Mouse (Mus musculus): ENCODE measurements around the gene Rnf26. TPM values are rescaled to one million over a fixed set of nuclear protein-coding genes. Genes with fewer than 3 reads are reported as not detected.
A peak's percentile ranks its signal among the peaks of the same experiment; 100 is the strongest.

Rnf26 gene
- total RNA-seq, 2 experiments from 2014 or later = 30.3 to 33.0 TPM

DNA sequence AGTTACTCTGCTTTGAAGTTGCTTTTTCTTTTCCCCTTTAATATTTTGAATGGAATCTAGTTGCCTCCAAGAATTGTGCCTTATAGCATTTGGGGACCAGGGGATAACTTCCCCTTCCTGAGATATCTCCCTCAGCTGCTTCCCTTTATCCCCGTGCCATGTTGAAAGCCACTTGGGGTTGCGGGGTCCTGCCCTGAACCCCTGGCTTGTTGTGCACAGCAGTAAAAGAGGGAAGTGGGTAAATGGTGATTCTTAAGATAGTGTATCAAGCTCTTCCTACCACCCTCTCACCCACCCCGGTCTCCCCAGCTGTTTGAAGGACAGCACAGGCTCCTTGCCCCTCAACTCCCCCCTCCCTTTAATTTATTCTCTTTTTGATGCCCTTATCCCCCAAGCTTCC lies 18.6 kb downstream of the Rnf26 start:
- DNase-seq (ENCODE audit: extremely low spot score in 1 of 2, low spot score in 1 of 2) = no peak

DNA sequence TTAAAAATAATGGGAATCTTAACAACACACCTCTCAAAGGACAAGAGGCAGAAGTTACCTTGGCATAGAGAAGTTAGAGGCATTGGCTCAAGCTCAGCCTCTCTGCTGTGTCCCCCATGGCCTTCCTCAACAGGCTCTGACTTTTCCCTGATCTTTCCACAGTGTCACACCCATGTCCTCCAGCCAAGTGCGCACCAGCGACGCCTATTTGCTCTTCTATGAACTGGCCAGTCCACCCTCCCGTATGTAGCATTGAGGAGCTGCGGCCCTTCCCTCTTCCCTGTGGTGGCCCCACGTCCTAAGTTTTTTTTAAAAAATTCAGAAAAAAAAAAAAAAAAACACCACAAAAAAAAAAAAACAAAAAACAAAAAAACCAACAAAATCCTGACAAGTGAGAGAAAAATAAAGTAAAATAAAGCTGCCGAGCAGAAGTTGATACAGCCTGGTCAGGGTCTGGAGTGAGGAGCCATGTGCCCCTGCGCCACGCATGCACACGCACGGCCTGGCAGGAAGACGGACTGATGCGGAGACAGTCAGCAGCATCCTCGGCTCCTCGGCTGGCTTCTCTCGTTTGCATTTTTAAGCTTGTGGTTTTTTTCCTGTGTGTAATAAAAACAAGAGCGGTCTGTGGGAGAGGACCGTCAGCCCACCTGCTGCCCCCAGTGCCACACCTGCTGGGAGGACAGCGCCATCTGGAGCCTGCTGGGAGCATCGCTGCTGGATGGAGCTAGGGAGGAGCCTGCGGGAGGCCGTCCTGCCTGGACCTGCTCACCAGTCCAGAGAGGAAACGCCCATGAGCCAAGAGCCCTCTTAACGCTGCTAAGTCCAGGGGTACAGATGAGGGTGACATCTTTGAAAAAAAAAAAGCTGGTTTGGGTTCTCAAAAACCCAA lies 19.5 kb downstream of the Rnf26 start:
- DNase-seq (ENCODE audit: extremely low spot score in 1 of 2, low spot score in 1 of 2) = peak; percentile 68 to 84

DNA sequence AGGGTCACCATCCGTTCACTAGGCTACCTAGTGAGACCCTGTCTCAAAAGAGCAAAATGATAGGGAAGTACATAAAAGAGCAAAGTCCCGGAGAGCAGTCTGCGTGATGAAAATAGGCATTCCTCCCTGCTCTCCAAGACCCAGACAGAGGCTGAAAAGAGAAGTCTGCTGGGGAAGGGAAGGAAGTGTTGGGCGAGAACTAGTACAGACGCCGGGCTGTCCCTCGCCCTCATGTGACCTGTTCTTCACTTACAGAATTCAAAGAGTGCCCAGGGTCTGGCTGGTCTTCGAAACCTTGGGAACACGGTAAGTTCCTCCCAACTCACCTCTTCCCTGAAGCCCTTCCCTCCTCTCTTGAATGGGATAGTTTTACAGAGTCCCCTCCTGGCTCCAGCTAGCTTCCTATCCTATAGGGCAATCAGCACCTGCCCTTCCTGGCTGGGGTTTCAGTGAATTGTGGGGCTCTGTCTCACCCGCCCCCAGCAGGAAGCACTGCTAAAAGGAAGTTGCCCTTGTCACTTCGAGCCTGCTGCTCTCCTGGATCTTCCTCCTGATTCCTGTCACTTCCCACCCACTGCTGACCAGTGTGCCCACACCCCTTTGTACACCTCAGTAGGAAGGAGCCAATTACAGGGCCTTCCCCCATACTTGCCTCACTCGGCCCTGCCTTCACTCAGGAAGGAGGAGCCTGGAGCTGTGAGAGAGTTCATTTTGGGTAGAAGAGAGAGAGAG lies 24.3 kb downstream of the Rnf26 start:
- no peak for DNase-seq (ENCODE audit: extremely low spot score in 1 of 2, low spot score in 1 of 2)

DNA sequence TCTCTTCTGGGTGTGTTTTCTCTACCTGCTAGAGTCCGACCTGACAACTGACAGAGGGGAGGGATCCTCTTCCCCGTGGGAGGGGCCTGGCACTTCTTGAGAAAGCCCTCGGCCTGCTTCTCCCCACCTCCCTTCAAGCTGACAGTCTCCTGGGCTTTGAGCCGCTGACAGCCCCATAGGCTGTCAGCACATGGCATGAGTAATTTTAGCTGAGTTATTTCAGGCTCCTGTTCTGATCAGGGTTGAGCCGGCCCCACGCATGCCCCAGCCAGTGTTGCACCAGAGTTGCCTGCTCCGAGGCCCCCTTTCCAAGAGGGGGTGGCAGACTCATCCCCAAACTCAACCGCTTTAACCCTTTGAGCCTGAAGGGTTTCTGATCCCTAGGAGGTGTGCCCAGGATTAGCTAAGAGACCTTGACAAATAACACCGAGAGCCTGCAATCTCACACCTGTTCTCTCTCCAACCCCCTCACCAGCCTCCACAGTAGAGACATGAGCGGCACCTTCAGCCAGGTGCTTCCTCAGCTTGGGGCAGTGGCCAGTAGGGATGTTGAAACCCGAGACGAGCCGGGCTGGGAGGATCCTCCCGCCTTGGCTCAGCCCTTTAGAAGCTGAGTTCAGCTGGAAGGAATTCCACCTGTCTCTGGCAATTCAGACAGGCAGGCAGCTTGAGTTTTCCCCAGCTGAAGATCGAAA lies 25.4 kb downstream of the Rnf26 start:
- DNase-seq (ENCODE audit: extremely low spot score in 1 of 2, low spot score in 1 of 2) = no peak

DNA sequence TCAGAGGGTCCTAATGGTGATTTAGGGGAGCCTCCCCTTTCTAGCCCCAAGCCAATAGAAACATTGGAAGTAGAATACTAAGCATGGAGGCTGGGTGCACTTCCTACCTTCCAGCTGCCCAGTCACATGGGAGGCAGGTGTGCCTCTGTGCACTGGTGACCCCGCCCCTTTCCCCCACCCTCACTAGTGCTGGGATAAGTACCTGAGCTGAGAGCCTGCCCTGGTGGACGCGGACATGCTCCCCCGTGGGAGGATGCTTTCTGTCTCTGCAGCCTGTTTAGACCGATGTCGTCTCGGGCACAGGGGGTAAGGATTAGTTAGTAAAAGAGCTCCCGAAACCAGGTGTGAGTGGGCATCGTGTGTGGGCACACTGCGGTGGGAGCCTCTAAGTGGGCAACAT lies 26.4 kb downstream of the Rnf26 start:
- no peak for DNase-seq (ENCODE audit: extremely low spot score in 1 of 2, low spot score in 1 of 2)

DNA sequence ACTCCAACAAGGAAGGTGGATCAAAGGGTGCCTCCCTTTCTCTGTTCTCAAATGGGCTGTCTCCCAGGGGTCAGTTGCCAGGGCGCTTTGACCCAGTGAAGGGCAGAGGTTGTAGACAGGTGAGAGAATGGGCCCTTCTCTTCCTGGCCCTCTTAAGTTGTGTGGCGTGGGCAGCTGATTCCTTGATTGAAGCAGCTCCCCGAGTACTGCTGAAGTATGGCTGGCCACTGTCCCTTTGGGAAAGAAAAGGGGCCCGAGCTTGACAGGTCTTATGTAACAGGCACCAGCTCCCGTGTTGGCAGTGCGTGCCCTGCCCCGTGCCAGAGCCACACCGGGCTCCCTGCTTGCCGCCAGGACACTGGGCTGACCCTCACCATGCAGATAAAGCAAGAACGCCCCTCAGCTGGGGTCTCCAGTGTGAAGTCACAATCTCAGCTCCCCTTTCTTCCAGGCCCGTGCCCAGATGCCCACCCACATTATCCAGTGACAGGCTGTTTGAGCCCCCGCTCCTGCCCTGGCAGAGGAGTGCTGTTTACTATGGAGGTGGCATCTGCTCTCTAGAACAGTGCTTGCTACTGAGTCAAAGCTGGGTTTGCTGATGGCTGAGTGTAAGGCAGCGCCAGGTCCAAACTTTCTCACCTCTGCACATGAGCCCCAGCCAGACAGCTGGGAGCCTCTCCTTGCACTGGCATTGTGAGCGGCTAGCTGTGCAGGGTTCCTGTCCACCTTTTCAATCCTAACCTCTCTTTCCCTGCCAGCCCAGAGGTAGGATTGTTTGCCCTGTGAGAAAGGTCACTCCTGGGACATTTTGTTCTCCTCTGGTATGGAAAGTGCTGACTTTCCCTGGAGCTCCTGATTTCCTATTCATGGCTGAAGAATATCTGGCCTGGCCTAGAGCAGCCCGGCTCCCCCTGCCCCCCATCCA lies 27.3 kb downstream of the Rnf26 start:
- DNase-seq (ENCODE audit: extremely low spot score in 1 of 2, low spot score in 1 of 2) = peak in 1 of 2 experiments; percentile 63

DNA sequence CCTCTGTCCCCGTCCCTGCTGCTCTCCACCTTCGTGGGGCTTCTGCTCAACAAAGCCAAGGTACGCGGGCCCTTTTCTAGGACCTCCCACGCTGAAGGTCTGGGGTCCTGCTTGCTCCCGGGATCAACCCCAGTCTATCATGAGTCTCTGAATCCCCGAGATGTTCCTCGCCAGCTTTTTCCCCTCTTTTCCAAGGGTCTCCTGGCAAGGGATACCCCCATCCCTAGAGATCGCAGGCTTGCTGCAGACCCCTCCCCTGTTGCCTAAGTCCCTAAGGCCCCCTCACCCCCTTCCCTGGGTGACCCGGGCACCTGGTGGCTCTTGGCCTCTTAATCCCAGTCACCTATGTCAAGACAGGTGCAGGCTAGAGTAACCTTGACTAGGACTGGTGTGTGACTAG lies 28.0 kb downstream of the Rnf26 start:
- no peak for DNase-seq (ENCODE audit: extremely low spot score in 1 of 2, low spot score in 1 of 2)

DNA sequence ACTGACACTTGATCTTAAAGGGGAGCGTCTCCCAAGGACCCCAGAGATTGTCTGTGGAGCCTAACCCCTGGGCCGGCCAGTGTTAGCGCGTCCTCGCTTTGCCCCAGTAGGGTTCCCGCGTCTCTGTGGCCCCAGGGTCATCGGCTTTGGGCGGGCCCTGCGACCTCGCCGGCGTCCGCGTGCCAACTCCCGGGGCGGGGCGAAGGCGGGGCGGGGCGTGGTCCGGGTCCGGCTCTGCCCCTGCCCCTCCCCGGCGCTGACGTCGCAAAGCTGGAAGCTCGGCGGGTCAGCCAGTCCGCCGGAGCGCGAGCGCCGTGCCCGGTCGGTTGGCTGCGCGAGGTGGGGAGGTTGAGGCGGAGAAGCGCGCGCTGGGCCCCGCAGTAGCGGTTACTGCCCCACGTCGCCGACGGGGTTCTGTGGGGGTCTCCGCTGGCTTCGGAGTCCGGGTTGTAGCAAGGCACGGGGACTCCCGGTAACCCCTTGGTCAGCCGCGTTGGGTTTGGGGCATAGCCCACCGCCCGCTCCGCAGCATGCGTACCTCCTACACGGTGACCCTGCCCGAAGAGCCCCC lies 28.6 kb downstream of the Rnf26 start:
- DNase-seq (ENCODE audit: extremely low spot score in 1 of 2, low spot score in 1 of 2) = peak; percentile 81 to 90

DNA sequence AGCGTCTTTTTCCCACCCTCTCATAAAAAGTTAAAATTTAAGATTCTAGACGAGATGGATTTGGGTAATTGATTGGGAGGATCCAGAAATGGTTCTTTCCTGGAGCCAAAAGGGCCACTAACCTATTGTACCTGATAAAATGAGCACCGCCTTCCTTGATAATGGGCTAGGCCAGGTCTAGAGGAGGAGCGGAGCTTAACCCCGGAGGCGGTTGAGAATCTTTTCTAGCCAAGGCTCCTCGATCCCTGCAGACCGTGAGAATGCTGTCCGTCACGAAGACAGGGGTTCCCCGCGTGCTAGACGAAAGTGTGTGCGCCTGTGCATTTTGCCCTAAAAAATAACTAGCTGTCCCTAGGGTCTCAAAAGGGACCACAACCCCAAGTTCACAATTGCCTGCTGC lies 29.1 kb downstream of the Rnf26 start:
- no peak for DNase-seq (ENCODE audit: extremely low spot score in 1 of 2, low spot score in 1 of 2)

DNA sequence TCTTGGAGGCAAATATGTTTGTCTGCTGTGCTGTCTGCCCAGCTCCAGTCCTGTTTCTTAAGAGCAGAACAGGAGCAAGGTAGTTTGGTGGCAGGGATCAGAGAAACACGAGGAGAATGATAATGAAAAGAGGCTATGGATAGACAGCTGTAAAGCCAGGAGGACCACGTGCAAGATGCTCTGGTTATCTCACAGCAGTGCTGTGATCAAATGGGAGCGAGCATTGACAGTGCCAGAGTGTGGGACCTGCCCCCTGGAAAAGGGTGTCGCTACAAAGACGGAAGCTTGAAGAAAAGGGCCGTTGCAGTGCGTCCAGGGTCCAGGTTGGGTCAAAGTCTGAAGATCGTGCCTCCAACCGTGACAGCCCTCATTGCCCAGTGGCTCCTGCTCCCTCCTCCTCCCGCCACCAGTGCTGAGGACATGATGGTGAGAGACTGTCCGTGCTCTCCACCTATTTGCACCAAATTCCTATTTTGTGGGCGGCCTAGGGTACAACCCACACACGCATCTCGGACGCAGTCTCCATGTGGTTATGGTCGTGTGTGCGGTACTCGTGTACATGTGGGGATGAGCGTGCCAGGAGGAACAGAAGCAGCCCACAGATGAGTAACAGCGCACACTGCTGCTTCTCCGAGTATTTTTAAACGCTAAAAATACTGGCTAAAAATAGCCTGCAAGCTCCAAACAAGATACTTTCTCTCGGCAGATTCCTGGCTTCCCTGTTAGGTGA lies 29.8 kb downstream of the Rnf26 start:
- DNase-seq (ENCODE audit: extremely low spot score in 1 of 2, low spot score in 1 of 2) = peak in 1 of 2 experiments; percentile 40

DNA sequence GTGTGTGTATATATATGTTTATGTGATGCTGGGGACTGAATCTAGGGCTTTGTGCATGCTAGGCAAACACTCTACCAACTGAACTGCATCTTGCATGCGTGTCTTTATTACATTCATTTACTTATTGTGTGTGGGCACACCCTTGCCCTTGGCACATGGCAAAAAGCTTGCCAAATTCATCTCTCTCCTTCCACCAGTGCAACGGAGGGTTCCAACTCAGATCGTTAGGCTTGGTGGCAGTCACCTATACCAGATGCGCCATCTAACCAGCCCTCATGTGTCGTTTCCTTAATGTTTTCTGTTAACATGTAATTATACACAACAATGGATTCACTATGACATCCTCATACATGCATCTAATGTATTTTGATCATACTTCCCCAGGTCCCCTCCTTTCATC lies 31.1 kb downstream of the Rnf26 start:
- no peak for DNase-seq (ENCODE audit: extremely low spot score in 1 of 2, low spot score in 1 of 2)

DNA sequence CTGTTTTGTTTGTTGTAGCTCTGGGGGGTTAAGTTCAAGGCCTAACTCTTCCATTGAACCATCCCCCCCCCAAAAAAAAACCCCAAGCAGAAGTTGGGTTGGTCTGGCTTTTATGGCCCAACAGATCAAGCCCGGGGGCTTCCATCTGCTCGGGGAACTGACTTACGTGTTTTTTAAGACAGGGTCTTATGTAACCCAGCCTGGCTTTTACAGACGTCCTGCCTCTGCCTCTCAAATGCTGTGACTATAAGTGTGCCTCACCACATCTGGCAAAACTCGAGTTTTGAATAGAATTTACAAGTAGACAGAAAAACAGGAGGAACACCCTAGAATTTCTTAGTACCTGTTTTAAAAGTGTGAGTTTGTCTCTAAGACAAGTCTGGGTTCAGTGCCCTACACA lies 31.7 kb downstream of the Rnf26 start:
- no peak for DNase-seq (ENCODE audit: extremely low spot score in 1 of 2, low spot score in 1 of 2)

DNA sequence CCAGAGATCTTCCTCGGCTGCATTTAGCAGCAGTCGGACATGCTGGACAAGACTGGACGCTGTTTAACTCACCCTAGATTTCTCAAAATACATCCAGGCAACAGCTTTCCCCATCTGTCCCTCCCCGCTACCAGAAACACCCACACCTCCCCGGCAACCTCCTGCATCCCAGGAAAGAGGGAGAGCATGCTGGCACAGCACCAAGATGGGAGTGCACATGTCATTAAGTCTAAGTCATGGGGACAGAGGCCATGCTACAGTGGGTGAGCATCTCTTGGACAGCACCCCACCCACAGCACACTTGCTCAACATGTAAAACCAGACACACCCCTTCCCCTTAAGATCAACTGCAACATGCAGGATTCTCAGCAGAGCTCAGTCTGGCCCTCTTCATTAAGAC lies 32.4 kb downstream of the Rnf26 start:
- DNase-seq (ENCODE audit: extremely low spot score in 1 of 2, low spot score in 1 of 2) = no peak

DNA sequence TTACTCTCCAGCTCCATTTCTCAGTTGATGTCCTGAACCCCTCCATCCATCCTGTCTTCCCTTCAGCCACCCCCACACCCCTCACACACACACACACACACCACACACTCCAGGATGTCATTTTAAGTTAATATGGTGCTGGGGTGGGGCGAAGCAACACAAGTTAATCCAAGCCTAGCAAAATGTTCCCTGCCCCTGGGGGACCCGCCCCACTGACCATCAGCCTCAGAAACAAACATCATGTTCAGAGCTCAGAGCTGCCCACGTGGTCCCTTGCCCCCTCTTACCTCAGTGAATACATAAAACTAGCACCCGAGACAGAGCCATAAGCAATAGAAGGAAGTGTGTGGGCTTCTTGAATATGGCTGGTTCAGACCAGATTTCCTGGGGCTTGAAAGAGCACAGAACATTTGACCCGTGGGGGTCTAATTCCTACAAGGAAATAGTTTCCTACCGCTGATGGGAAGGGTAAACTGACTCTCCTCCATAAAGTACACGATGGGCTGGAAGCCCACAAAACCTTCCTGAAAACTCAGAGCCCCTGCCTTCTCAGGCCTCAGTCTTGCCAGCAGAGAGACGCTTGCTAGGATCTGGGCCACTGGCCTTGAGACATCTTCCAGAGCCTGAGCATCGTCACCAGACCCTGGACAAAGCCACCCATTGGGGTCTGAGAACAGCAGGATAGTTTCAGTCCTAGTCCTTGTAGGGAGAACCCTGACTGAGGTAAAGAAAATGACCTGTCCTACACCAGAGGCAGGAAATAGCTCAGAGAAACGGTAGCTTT lies 33.1 kb downstream of the Rnf26 start:
- DNase-seq (ENCODE audit: extremely low spot score in 1 of 2, low spot score in 1 of 2) = no peak

DNA sequence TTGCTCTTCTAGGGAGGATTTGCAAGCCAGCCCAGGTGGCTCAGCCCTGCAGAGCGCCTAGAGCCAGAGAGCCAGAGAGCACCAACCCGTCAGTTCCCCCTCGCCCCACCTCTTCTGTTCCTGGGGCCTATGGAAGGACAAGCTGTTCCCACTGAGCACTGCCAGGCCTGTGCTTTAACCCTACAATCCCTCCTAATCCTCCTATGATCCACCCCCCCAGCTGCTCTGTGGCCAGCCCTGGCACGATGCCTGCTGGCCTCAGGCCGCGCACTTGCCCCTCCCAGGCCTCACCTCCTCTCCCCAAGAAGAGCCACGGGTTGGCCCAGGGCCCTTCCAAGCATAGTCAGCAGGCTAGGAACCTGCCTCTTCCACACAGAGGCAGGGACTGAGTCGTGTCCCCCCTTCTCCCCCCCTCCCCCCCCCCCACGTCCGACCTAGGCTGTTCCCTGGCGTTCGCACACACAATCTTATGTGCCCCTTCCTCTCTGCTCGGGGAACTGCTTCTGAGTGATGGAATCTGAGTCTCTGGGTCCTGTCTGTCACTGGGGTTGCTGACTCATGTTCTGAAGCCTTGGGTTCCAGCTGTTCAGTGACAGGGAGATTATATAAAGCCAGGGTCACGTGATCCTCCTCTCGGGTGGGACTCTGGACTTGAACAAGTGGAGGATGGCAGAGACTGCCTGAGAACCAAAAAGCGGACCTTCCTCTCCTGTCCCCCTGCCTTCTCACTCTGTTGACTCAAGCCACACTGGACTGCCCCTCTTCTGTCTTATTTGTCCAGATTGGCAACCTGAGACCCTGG lies 34.2 kb downstream of the Rnf26 start:
- DNase-seq (ENCODE audit: extremely low spot score in 1 of 2, low spot score in 1 of 2) = peak in 1 of 2 experiments; percentile 17

DNA sequence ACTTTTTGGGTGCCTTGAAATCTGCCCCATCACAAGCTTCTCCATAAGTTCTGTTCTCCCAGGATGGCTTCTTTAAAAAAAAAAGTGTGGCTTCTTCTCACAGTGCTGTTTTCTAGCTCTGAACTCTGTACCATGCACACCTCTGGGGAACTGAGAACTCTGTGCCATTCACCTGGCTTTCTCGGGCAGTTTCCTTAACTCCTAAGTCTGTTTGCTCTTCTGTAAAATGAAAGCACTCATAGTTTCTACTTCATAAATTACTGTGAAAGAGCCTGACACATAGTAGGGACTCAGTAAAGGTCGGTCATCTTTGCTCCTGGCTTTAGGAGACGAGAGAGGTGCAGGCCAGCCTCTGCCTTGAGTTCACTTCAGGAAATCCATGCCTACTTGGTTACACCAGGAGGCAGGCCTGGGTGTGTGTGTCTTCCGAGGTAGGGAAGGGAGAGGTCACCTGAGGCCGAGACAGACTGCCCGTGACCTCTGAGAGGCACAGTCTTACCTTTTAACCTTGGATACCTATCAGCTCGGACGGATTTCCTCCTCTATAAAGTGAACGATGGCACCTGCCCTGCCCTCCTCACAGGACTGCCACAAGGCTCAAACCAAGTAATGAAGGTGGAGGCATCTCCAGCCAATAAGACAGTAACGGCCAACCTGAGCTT lies 35.0 kb downstream of the Rnf26 start:
- DNase-seq (ENCODE audit: extremely low spot score in 1 of 2, low spot score in 1 of 2) = no peak

Data from layer of hippocampus, postnatal 25 days (tissue).